Mouse (Mus musculus) heart, embryonic 16.5 days (tissue): ENCODE measurements around the gene Prune1. TPM values are rescaled to one million over a fixed set of nuclear protein-coding genes. Genes with fewer than 3 reads are reported as not detected.

ENCODE experiments used
- ATAC-seq: fragments of 200-750 bp; cut with Nextera tagmentation; replicated peaks from 2 replicates; pipeline ENCODE4 v1.8.0; 2017; ENCODE audit warnings: moderate number of reproducible peaks; ENCODE audit not compliant: insufficient read depth, low FRiP score; ENCODE audit errors: extremely low read depth
- H3K27ac ChIP-seq: fragments of 300-500 bp; sonication (generic); 2 replicates; pipeline ENCODE4 v1.5.1; 2014; ENCODE audit warnings: mild to moderate bottlenecking, low read length, control low read depth, moderate library complexity
- H3K27me3 ChIP-seq: fragments of 300-500 bp; sonication (generic); 2 replicates; pipeline ENCODE4 v1.6.1; 2014; ENCODE audit warnings: low read length, mixed read lengths; ENCODE audit not compliant: control insufficient read depth, insufficient read depth
- H3K36me3 ChIP-seq: fragments of 300-500 bp; sonication (generic); 2 replicates; pipeline ENCODE4 v1.6.1; 2014; ENCODE audit not compliant: control insufficient read depth, insufficient read depth
- H3K4me1 ChIP-seq: fragments of 300-500 bp; sonication (generic); 2 replicates; pipeline ENCODE4 v1.6.1; 2014; ENCODE audit warnings: low read length, mixed read lengths; ENCODE audit not compliant: control insufficient read depth, insufficient read depth
- H3K4me2 ChIP-seq: fragments of 300-500 bp; sonication (generic); 2 replicates; pipeline ENCODE4 v1.6.1; 2014; ENCODE audit warnings: low read depth, mild to moderate bottlenecking, control low read depth, low read length
- H3K4me3 ChIP-seq: fragments of 300-500 bp; sonication (generic); 2 replicates; pipeline ENCODE4 v1.5.1; 2014; ENCODE audit warnings: mild to moderate bottlenecking, control low read depth, low read length
- H3K9ac ChIP-seq: fragments of 300-500 bp; sonication (generic); 2 replicates; pipeline ENCODE4 v1.6.1; 2014; ENCODE audit warnings: low read length, control low read depth
- H3K9me3 ChIP-seq: fragments of 300-500 bp; sonication (generic); replicated peaks from 2 replicates; pipeline ENCODE4 v1.6.1; 2016; ENCODE audit warnings: low read length; ENCODE audit not compliant: control insufficient read depth
- WGBS: fragments of 180-500 bp; shearing (Covaris S2); extraction: QIAGEN DNeasy Blood & Tissue Kit; methylation state at CpG from one replicate; pipeline ENCODE4 v1.1.7; 2014; 5-methylcytosine and 5-hydroxymethylcytosine counted together
- polyA plus RNA-seq: library from polyadenylated mRNA; unstranded; fragments of >200 nt; fragmentation: Nextera tagmentation; extraction: Ambion mirVana; gene quantifications from 2 replicates; pipeline ENCODE4 v1.2.1, GENCODE M21; 2015

Gene Prune1
- polyA plus RNA-seq, 1 experiment from 2014 or later: 31.4 TPM

DNA sequence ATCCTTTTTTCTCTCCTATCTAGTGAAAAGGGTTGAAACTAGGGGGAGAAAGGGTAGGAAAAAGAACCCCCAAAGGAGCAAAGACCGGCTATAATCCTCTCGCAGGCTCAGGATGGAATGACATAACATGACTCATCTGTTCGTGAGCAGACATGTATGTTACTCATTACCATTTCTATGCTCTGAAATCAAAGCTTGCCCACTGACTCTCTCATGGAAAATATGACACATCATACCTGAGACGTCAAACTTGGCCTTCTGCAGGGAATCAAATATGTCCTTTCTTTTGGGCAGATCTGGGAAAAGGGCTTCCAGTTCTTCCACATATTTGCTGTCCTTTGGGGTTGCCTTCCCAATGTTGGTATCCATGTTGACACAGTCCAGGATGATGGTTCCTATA lies 19.9 kb downstream of the Prune1 start:
- H3K9ac ChIP-seq: no peak overlapping the region
- no peaks in the 10 kb centered on the region for H3K4me1 ChIP-seq
- H3K27ac ChIP-seq: no peak overlapping the region
- H3K36me3 ChIP-seq: peaks cover 49% of the 10 kb centered on the region
- no peaks in the 10 kb centered on the region for H3K9me3 ChIP-seq
- no peak overlapping the region for H3K4me2 ChIP-seq
- no peak for ATAC-seq
- no peak overlapping the region for H3K4me3 ChIP-seq
- H3K27me3 ChIP-seq: no peaks in the 10 kb centered on the region
- WGBS: 85% methylated on average over 4 of the region's 4 CpGs

DNA sequence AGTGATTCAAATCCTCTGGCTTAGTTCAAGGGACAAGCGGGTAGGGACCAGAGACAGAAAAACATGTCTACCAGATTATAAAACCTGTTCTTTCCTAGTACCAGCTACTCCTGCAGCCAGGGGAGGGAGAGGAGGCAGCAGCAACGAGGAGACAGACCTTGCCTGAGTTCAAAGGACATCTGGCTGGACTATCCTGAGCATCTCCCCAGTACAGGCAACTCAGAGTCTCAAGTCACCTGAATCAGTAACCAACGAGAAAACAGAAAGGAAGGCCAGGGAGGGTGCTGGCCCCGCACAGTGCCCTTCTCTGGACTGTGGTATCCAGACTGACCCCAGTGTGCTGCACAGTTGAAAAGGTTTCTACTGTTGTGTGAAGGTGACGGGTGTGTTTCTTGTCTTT lies 24.9 kb downstream of the Prune1 start:
- WGBS: 83% methylated on average over 5 of the region's 5 CpGs
- Histone ChIP-seq H3K36me3 (peaks cover 51% of the 10 kb centered on the region), H3K9me3 (no peaks in the 10 kb centered on the region), H3K27ac (no peak overlapping the region), H3K4me1 (no peaks in the 10 kb centered on the region), H3K9ac (no peak overlapping the region), H3K4me3 (no peak overlapping the region), H3K27me3 (no peaks in the 10 kb centered on the region), H3K4me2 (no peak overlapping the region)
- ATAC-seq: no peak

DNA sequence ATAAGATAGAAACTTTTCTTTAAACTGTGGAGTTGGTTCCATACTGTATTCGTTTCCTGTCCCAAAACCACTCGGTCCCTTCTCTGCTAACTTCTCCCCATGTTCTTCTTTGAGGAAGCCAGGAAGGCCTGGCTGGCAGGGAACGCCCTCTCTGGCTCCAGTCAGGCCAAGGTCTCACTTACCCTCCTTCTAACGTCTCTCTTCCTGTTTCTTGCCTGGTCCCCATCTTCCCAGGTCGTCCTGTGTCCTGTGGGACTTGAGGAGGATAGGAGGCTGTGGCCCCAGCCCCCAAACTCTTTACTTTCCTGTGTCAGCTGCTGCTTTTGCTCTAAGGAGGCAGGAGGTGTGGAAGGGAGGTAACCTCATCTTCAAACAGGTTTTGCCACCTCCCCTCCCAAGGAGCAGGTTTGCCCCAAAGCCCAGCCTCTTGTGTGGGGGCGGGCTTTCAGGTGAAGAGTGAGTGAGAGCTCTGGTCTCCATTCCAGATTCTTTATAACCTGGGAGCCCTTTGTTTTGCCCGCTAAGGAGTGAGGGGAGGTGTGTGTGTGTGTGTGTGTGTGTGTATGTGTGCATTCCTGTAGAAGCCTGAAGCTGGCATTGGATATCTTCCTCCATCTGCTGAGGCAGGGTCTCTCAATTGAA lies 31.0 kb downstream of the Prune1 start, which contains the start of gene Bnipl:
TSS of gene Bnipl (minus strand) at position 411 of the 642 bp plus-strand sequence.
- Histone ChIP-seq H3K27ac (no peak within 1 kb of the TSS), H3K4me2 (no peak within 1 kb of the TSS), H3K27me3 (no peaks in the 10 kb centered on the region), H3K4me1 (no peaks in the 10 kb centered on the region), H3K9me3 (no peaks in the 10 kb centered on the region), H3K4me3 (no peak within 1 kb of the TSS), H3K9ac (no peak within 1 kb of the TSS), H3K36me3 (peaks cover 11% of the 10 kb centered on the region; the same call in 1 of the 2 replicates)
- no peak for ATAC-seq
- WGBS: 49% methylated on average over 7 of the region's 7 CpGs

DNA sequence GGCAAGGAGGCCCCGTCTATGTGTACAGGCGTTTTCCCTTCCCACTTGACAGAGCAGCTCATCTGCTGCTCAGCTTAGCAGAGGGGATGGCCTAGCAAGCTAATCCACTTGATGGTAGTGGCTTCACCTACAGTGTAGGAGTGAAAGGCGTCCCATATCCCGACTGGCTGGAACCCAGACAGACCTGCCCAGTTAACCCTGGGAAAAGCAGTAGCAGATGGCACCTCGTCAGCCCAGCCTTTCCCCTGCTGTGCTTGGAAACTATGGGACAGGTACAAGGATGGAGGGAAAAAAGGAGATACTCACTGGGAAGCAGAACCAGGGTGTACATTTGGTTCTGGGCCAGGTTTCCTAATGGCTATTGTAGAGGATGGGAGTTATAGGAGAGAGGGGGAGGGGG lies 31.5 kb downstream of the Prune1 start:
- no peaks in the 10 kb centered on the region for H3K4me1 ChIP-seq
- peaks cover 8% of the 10 kb centered on the region; the same call in 1 of the 2 replicates for H3K36me3 ChIP-seq
- H3K9me3 ChIP-seq: no peaks in the 10 kb centered on the region
- H3K27me3 ChIP-seq: no peaks in the 10 kb centered on the region
- no peak for ATAC-seq
- no peak overlapping the region for H3K4me2 ChIP-seq
- no peak overlapping the region for H3K4me3 ChIP-seq
- 72% methylated on average over 5 of the region's 5 CpGs for WGBS
- H3K27ac ChIP-seq: no peak overlapping the region
- H3K9ac ChIP-seq: no peak overlapping the region

DNA sequence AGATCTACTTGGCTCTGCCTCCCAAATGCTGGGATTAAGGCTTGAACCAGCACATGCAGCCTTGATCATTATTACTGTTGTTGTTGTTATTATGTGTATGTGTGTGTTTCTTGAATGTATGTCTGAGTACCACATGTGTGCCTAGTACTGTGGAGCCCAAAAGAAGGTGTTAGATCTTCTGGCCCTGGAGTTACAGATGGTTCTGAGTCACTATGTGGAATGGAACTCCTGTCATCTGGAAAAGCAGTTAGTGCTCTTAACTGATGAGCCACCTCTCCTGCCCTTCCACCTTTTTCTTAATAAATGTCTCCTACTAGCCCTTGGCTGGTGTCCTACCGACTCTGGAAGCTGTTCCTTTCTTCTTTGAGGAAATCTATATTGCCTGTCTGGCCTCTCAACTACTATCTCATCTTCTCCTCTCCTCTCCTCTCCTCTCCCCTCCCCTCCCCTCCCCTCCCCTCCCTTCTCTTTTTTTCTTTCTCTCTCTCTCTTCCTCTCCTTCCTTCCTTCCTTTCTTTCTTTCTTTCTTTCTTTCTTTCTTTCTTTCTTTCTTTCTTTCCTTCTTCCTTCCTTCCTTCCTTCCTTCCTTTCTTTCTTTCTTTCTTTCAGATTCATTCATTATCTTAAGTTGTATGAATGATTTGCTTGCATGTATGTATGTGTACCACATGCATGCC lies 34.1 kb downstream of the Prune1 start:
- Histone ChIP-seq H3K36me3 (0 out of 2 replicates have a peak, but pooled peaks cover 2% of the 10 kb centered on the region), H3K9ac (no peak overlapping the region), H3K27ac (no peak overlapping the region), H3K4me2 (no peak overlapping the region), H3K9me3 (no peaks in the 10 kb centered on the region), H3K4me3 (no peak overlapping the region), H3K4me1 (no peaks in the 10 kb centered on the region), H3K27me3 (no peaks in the 10 kb centered on the region)
- ATAC-seq: no peak
- 63% methylated on average over 1 of the region's 1 CpGs for WGBS

DNA sequence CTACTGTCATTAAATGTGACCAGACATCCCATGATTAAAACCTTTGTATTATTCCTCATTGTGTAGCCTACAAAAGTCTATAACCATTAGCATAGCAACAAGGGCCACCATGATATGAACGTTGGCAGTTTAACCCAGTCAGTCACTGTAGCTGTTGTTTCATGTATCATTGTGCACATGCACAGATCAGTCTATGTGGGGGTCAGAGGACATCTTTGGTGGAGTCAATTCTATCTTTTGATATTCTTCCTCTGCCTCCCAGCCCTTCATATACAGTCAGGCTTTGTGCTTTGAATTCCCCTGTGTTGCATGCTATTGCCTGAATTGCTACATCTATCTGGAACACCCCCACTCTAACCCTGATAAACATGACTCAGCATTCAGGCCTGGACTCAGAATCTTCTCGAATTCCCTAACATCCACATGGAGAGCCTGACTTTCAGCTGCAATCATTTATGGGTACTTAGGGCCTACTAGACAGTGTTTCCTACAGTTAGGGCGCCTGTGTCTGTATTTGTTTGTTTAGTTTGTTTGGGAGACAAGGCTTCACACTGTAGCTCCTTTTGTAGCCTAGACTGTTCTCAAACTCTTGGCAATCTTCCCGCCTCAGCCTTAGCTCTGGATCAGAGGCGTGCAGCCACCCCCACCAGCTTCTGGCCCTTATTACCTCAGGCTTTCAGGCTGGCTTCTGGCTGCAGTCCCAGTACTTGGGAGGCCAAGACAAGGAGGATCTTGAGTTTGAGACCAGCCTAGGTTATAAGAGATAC lies 35.2 kb downstream of the Prune1 start:
- no peaks in the 10 kb centered on the region for H3K4me1 ChIP-seq
- no peaks in the 10 kb centered on the region for H3K9me3 ChIP-seq
- 0 out of 2 replicates have a peak, but pooled peaks cover 2% of the 10 kb centered on the region for H3K36me3 ChIP-seq
- H3K27me3 ChIP-seq: no peaks in the 10 kb centered on the region
- H3K4me2 ChIP-seq: no peak overlapping the region
- H3K27ac ChIP-seq: no peak overlapping the region
- 67% methylated on average over 5 of the region's 5 CpGs for WGBS
- ATAC-seq: no peak
- no peak overlapping the region for H3K4me3 ChIP-seq
- H3K9ac ChIP-seq: no peak overlapping the region

DNA sequence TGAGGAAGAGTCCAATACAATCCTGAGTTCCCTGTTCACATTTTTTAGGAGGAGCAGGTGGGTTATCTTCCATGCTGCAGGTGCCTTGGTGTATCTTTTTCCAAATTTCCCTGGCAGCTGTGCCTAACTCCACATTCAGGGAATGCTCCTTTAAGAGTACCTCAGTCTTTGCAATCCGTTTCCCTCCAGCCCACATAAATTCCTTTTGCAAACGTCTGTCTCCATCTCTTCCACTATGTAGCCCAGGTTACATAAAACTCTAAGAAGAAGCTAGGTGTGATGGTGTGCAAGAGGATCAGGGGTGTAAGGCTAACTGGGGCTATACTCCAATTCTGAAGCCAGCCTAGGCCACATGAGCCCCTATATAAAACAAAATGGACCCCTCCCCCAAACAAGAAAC lies 38.8 kb downstream of the Prune1 start:
- Histone ChIP-seq H3K4me1 (0 out of 2 replicates have a peak, but pooled peaks cover 2% of the 10 kb centered on the region), H3K27me3 (no peaks in the 10 kb centered on the region), H3K9me3 (no peaks in the 10 kb centered on the region), H3K36me3 (0 out of 2 replicates have a peak, but pooled peaks cover 6% of the 10 kb centered on the region), H3K27ac (no peak overlapping the region), H3K4me2 (no peak overlapping the region), H3K4me3 (no peak overlapping the region), H3K9ac (no peak overlapping the region)
- 60% methylated on average over 2 of the region's 2 CpGs for WGBS
- no peak for ATAC-seq

DNA sequence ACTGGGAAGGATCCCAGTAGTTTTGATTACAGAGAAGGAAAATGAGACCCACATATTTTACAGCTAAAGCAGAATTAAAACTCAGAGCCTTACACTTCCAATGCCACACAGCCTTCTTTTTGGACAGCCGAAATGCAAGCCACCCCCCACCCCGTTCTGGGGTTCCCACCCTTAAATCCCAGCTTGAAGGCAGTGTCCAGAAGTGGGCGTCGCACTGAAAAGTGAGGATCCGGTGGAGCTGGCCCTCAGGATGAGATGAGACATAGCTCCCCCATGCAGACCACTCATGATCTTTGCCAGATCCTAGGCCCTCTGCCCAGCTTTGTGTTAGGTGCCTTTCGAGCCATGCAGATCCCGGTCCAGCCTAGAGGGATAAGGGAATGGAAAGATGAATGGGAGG lies 40.4 kb downstream of the Prune1 start, which contains the start of gene Gm128:
TSS of gene Gm128 (minus strand) at position 101 of the 400 bp plus-strand sequence.
- Histone ChIP-seq H3K27ac (no peak within 1 kb of the TSS), H3K4me1 (peaks cover 9% of the 10 kb centered on the region), H3K4me2 (peak within 1 kb of the TSS; percentile 42), H3K4me3 (no peak within 1 kb of the TSS), H3K27me3 (no peaks in the 10 kb centered on the region), H3K9me3 (no peaks in the 10 kb centered on the region), H3K36me3 (0 out of 2 replicates have a peak, but pooled peaks cover 8% of the 10 kb centered on the region), H3K9ac (peak within 1 kb of the TSS; percentile 28)
- WGBS: 73% methylated on average over 7 of the region's 7 CpGs
- ATAC-seq: no peak
